Mouse (Mus musculus) large intestine, adult 2 months (tissue): ENCODE results near the gene Cd38. TPM values are rescaled to one million over a fixed set of nuclear protein-coding genes. Genes with fewer than 3 reads are reported as not detected.

Experiments used
- DNase-seq: peaks from one replicate; pipeline ENCODE4 v3.0.0-alpha.2; 2012; ENCODE audit warnings: low read depth, low spot score
- WGBS: fragments of 180-500 bp; shearing (Covaris S2); methylation state at CpG from one replicate; pipeline ENCODE4 v1.1.7; 2018; 5-methylcytosine and 5-hydroxymethylcytosine counted together
- polyA plus RNA-seq: library from polyadenylated mRNA; depleted of rRNA; stranded (reverse); fragments of >200 nt; gene quantifications from 2 replicates; pipeline ENCODE4 v1.2.3, GENCODE M21; 2012; rRNA removed

The Cd38 gene
- polyA plus RNA-seq = 54.3 and 78.0 TPM in 2 replicates

- no peak for DNase-seq
These were observed at the start of gene Cd38 for GRCm38 (mm10) chr5:43868253-43868652. Gene Cd38, plus strand, starts transcription at chr5:43868553.

- WGBS = 71% methylated on average over 12 of the region's 12 CpGs
These were observed 49.7 kb upstream of the Cd38 start, which contains the start of gene Bst1 for GRCm38 (mm10) chr5:43818695-43819094. Gene Bst1, plus strand, starts transcription at chr5:43818885.

GRCm38 (mm10) chr5:43820785-43821184 lies 47.6 kb upstream of the Cd38 start:
- WGBS = 91% methylated on average over 11 of the region's 11 CpGs
- DNase-seq = no peak

More at GRCm38 (mm10) chr5:43818695-43819094, 49.7 kb upstream of the Cd38 start, which contains the start of gene Bst1:
- DNase-seq = no peak

GRCm38 (mm10) chr5:43821538-43821937 lies 46.8 kb upstream of the Cd38 start, which contains the start of gene Fbxl5:
Gene Fbxl5, minus strand, starts transcription at chr5:43821638.
- no peak for DNase-seq
- 92% methylated on average over 19 of the region's 19 CpGs for WGBS

DNA sequence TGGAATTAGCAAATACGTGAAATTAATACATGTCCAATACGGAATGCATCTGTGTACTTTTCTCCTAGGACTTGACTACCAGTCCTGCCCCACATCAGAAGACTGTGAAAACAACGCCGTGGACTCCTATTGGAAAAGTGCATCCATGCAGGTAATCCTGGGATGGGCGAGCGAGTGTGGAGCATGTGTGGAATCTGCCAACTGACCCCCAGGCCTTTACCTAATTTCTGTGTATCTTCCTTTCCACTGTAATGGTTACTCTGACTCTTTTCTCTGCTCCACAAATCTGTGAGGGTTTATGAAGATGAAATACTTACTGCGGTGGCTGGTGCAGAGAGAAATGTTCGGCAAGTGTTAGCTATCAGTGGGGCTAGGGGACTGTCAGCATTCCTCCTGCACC lies 46.2 kb upstream of the Cd38 start:
- 95% methylated on average over 8 of the region's 8 CpGs for WGBS

DNA sequence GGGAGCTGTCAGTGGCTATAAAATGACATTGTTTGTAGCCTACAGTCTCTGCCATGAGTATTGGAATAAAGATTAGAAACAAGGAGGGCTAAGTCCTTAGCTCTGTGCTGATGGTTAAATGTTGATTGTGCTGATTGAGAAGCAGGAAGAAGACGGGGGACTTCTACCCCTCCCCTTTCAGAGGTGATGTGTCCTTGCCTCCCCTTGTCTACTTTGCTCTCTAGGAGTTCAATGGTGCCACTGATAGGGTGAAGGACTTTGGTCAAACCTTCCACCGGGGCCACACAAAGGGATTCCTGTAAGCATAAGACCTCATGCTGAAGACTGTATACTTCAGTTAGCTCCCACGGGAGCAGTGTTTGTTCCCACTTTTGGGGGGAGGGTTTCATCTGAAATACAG lies 45.5 kb upstream of the Cd38 start:
- 56% methylated on average over 3 of the region's 3 CpGs for WGBS
- DNase-seq = no peak

More for the DNA sequence above, 46.2 kb upstream of the Cd38 start:
- no peak for DNase-seq

DNA sequence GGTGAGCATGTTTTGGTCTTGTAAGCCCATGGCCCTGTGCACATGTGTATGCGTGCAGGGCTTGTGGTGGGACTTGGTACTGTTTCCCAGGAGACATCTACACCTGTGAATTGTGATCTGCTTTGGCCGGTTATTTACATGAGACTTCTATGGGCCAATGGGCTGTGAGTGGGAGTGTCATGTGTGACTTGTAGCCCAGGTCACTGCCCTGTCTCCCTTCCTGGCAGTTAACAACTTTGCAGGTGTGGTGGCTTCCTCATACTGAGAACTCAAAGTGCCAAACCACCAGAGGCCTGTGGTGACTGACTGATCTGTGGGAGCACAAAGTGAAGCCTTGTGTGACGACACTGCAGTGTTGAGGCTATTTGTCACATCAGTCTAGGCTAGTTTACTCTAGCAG lies 43.8 kb upstream of the Cd38 start:
- 37% methylated on average over 3 of the region's 3 CpGs for WGBS
- peak; percentile 67 for DNase-seq

GRCm38 (mm10) chr5:43826883-43827282 lies 41.5 kb upstream of the Cd38 start:
- 85% methylated on average over 2 of the region's 2 CpGs for WGBS
- no peak for DNase-seq

DNA sequence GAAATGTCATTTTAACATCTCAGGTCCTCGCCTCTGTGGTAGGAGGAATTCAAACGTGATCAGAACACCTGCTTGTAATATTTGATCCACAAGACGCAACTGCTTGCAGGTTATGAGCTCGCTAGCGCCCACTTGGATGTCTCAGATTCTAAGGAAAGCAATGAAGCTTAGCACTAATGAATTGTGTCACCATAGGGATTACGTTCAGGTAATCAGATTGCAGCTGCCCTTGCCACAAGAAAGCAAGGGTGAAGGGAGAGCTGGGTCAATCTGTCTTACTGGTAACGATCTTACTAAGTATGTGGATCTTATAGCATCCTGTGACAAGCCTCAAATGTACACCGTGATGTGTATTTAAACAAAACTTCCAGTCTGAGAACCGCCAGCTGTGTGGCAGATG lies 41.0 kb upstream of the Cd38 start:
- WGBS = 61% methylated on average over 9 of the region's 9 CpGs
- no peak for DNase-seq

GRCm38 (mm10) chr5:43836590-43836989 lies 31.8 kb upstream of the Cd38 start:
- 77% methylated on average over 7 of the region's 7 CpGs for WGBS
- DNase-seq = no peak

- WGBS = 43% methylated on average over 5 of the region's 5 CpGs
These were observed 31.0 kb upstream of the Cd38 start for GRCm38 (mm10) chr5:43837372-43837771.

DNA sequence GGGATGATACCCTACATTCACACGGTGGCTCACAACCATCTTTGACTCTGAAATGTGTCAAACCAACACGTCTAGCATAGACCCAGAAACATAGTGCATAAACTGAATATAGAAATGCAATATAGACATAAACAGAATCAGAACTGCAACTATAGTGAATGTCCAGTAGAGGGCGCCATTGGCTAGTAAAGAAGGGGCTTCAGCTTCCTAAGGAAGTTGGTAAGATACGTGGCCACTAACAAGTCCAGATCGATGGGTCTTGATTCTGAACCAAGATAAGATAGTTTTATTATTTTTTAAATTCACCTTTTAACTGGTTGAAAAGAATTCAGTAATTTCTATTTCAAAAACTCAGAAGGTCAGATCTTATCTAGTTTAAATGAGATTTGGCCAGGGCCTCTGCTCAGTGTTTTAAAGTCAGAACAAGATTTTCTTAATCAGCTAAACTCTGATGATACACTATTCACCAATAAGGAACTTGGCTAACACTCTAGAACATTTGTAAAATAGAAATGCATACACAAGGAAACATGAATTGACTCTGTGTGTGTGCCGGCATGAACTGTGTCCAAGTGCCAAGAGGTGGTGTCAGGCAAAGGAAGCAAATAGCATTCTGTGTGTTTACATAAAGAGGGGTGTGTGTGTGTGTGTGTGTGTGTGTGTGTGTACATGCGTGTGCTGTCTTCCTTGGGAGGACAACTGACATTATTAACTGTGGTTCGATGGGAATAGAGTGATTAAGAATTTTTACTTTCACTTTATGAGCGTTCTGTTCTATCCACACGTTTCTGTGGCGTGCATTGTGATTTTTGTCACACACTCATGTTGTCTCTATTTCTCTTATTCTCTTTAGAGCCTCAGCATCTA lies 27.0 kb upstream of the Cd38 start:
- no peak for DNase-seq
- 1% methylated on average over 11 of the region's 11 CpGs for WGBS

More at GRCm38 (mm10) chr5:43837372-43837771, 31.0 kb upstream of the Cd38 start:
- DNase-seq = no peak

DNA sequence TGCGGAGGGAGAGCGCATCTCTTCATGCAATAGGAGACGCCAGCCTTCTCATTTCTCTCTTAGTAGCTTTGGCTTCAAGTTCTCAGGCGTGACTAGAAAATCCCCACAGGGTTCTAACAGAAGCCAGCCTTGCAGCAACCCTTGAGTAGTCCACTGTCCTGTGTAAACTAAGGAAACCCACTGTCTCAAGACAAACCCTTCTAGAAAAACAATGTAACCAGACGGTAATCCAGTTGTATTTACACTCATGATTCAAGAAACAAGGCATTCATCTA lies 26.4 kb upstream of the Cd38 start:
- 19% methylated on average over 5 of the region's 5 CpGs for WGBS
- no peak for DNase-seq

DNA sequence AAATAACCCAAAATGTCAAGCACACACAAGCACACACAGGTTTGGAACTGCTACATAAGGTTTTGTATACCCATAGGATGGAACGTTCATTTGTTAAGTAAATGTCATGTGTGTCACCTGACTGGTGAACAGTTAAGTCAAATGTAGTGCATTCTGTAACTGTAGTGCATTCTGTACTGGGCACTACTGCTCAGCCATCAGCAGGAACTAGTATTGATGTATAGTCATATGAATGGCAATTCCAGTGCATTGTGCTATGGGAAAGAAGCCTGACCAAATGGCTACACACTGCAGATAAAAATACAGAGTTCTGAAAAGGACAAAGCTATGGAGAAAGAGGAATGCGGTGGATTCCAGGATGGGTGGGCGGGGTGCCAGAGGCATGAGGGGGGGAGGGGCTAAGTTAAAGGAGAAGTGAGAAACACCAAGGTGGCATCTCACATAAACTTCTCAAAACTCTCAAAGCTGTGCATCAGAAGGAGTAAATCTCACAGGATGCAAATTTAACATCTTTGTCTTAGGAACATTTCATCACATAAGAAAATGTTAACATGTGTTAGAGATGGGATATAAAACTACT lies 25.7 kb upstream of the Cd38 start:
- 56% methylated on average over 3 of the region's 3 CpGs for WGBS
- no peak for DNase-seq

DNA sequence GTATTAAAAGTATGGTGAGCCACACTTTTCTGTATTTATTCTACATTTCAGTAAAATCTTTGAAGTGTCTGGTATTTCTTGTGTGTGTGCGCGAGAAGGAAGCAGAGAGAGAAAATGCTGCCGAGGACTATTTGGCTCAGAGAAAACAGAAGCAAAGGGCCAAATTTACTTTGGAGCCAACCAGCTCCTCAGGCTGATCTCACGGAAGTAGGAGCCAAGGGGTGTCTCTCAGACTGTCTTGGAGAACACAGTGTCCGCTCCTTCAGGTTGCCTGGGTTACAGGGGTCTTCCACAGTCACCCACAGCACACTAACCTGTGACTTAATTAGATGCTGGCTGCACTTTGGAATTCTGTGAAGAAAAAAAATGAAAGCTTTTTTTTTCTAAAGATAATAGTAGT lies 23.3 kb upstream of the Cd38 start:
- DNase-seq = no peak
- WGBS = 73% methylated on average over 5 of the region's 5 CpGs

- DNase-seq = no peak
- WGBS = 61% methylated on average over 1 of the region's 1 CpGs
These were observed 22.7 kb upstream of the Cd38 start for GRCm38 (mm10) chr5:43845646-43846045.

DNA sequence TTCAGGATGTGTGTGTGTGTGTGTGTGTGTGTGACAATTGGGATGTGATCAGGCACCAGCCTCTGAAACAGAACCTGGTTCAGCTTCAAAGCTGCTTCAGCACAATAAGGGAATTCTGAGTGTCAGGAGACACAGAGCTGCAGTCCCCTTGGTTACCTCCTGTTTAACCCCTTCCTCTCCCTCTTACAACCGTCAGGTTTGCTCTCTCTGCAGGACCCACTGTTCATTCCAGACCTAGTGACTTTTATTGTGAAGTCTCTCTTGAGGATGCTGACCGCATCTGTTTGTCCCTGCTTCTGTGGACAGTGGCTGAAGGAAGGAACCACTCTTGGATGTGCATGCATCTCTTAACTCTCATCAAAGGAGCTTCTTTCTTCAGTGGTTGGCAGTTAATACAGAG lies 22.1 kb upstream of the Cd38 start:
- WGBS = 81% methylated on average over 2 of the region's 2 CpGs
- DNase-seq = no peak

DNA sequence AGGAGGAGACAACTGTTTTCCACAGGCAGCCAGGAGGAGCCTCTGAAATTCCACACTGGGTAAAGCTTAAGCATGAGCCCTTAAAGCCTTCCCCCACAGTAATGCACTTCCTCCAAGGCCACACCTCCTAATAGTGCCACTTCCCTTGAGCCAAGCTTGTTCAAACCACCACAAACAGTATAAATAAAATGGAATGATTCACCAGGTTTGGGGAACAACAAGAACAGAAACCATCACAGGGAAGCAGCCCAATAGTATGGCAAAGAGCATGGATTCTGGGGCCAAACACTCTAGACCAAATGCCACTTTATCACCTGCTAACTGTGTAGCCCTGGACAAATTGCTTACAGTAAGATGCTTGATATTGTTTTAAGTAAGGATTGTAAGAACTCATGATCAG lies 20.8 kb upstream of the Cd38 start:
- no peak for DNase-seq

- DNase-seq = no peak
- WGBS = 94% methylated on average over 3 of the region's 3 CpGs
These were observed 20.1 kb upstream of the Cd38 start for GRCm38 (mm10) chr5:43848275-43848674.

DNA sequence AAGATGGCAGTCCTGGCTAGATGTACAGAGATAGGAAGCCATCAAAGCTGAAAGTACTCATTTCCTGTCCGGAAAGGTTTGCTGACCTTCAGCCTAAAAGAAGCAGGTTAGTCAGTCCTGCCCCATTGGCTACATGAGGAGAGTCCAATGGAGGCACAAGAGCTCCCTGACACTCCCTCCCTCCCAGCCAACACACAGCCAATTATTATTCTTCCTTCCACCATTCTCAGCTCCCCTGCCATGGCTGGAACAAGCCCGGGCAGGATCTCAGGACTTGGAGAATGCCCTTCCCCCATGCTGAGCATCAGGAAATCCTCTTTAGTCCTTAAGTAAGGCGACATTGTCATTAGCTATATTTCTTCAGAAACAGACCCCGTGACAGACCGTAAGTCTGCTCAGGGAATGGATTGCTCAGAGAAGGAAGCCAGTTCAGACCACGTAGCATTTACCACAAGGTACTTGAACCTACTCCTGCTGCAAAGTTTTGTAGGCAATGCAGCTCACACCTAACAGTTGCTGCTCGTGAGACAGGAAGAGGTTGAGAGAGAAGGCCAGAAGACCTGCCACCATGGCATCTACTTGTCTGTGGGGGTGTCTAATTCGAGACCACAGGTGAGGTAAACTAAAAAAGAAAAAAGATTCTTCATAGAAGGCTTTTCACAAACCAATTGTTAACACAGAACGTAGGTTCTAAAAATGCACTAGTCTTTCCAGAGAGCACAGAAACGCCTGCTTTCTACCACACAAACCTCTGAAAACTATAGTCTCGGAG lies 15.1 kb upstream of the Cd38 start:
- no peak for DNase-seq
- WGBS = 83% methylated on average over 11 of the region's 11 CpGs
